Mouse (Mus musculus) heart, embryonic 13.5 days (tissue): ENCODE data around the gene BC003965. TPM values are rescaled to one million over a fixed set of nuclear protein-coding genes. Genes with fewer than 3 reads are reported as not detected.
"Not testable (repeated sequence)": the region's sequence is repeated elsewhere in the genome, so short reads cannot be mapped to it uniquely, and the experiment has no call there.

Experiments
- ATAC-seq: fragments of 200-750 bp; cut with Nextera tagmentation; 2 replicates; pipeline ENCODE4 v1.8.0; 2017; ENCODE audit warnings: moderate TSS enrichment; ENCODE audit not compliant: insufficient number of reproducible peaks, low FRiP score, low TSS enrichment; ENCODE audit errors: extremely low read depth
- H3K27ac ChIP-seq: fragments of 300-500 bp; sonication (generic); replicated peaks from 2 replicates; pipeline ENCODE4 v1.5.1; 2015; ENCODE audit warnings: moderate library complexity, mild to moderate bottlenecking, inconsistent platforms
- H3K27me3 ChIP-seq: fragments of 300-500 bp; sonication (generic); replicated peaks from 2 replicates; pipeline ENCODE4 v1.6.1; 2015; ENCODE audit warnings: mild to moderate bottlenecking, inconsistent platforms
- H3K36me3 ChIP-seq: fragments of 300-500 bp; sonication (generic); 2 replicates; pipeline ENCODE4 v1.6.1; 2015; ENCODE audit warnings: mild to moderate bottlenecking, inconsistent platforms
- H3K4me1 ChIP-seq: fragments of 300-500 bp; sonication (generic); 2 replicates; pipeline ENCODE4 v1.6.1; 2015; ENCODE audit warnings: inconsistent platforms
- H3K4me2 ChIP-seq: fragments of 300-500 bp; sonication (generic); 2 replicates; pipeline ENCODE4 v1.6.1; 2015; ENCODE audit warnings: inconsistent platforms, mild to moderate bottlenecking, moderate library complexity
- H3K4me3 ChIP-seq: fragments of 300-500 bp; sonication (generic); 2 replicates; pipeline ENCODE4 v1.5.1; 2015; ENCODE audit warnings: moderate library complexity, mild to moderate bottlenecking, inconsistent platforms
- H3K9ac ChIP-seq: fragments of 300-500 bp; sonication (generic); 2 replicates; pipeline ENCODE4 v1.6.1; 2015; ENCODE audit warnings: inconsistent platforms, mild to moderate bottlenecking, moderate library complexity
- H3K9me3 ChIP-seq: fragments of 300-500 bp; sonication (generic); 2 replicates; pipeline ENCODE4 v1.6.1; 2016; ENCODE audit warnings: inconsistent platforms
- WGBS: fragments of 180-500 bp; shearing (Covaris S2); methylation state at CpG from one replicate; pipeline ENCODE4 v1.1.7; 2015; ENCODE audit warnings: mixed read lengths; 5-methylcytosine and 5-hydroxymethylcytosine counted together
- polyA plus RNA-seq: library from polyadenylated mRNA; unstranded; fragments of >200 nt; fragmentation: Nextera tagmentation; extraction: Ambion mirVana; gene quantifications from 2 replicates; pipeline ENCODE4 v1.2.1, GENCODE M21; 2015

The BC003965 gene
- polyA plus RNA-seq, 1 experiment from 2014 or later = 22.0 TPM

GRCm38 (mm10) chr17:25231621-25232020 is 47.3 kb downstream of the BC003965 start:
- H3K27me3 ChIP-seq, H3K9me3 ChIP-seq, H3K9ac ChIP-seq, H3K4me2 ChIP-seq, ATAC-seq, H3K27ac ChIP-seq, H3K4me1 ChIP-seq, H3K4me3 ChIP-seq: not testable (repeated sequence)
- WGBS = 91% methylated on average over 4 of the region's 11 CpGs
- peaks cover 62% of the 10 kb centered on the region for H3K36me3 ChIP-seq

- Histone ChIP-seq H3K4me1 (peaks cover 9% of the 10 kb centered on the region), H3K36me3 (peaks cover 29% of the 10 kb centered on the region), H3K27me3 (no peaks in the 10 kb centered on the region), H3K9me3 (no peaks in the 10 kb centered on the region), H3K9ac (no peak overlapping the region), H3K4me2 (no peak overlapping the region), H3K4me3 (no peak overlapping the region), H3K27ac (no peak overlapping the region)
- WGBS = 82% methylated on average over 9 of the region's 9 CpGs
- no peak for ATAC-seq
These were observed 51.3 kb downstream of the BC003965 start for GRCm38 (mm10) chr17:25235635-25236034.

Other genes starting within 250 kb of the BC003965 start
- 24.1 and 25.2 TPM in 2 replicates for gene Mapk8ip3, start 247.6 kb upstream of the BC003965 start, polyA plus RNA-seq
- 122 and 123 TPM in 2 replicates for gene Jpt2, start 223.9 kb upstream of the BC003965 start, polyA plus RNA-seq
- gene Cramp1l, start 168.8 kb upstream of the BC003965 start, polyA plus RNA-seq = 4.0 and 4.4 TPM in 2 replicates
- gene Ift140, start 168.5 kb upstream of the BC003965 start, polyA plus RNA-seq = 11.7 and 13.4 TPM in 2 replicates
- gene Tmem204, start 101.0 kb upstream of the BC003965 start, polyA plus RNA-seq = 18.0 and 19.4 TPM in 2 replicates
- 25.1 and 29.0 TPM in 2 replicates for gene Telo2, start 68.6 kb upstream of the BC003965 start, polyA plus RNA-seq
- gene Ptx4, start 63.8 kb upstream of the BC003965 start, polyA plus RNA-seq = 0.11 and 0.15 TPM in 2 replicates
- 15.7 and 17.9 TPM in 2 replicates for gene Clcn7, start 51.2 kb upstream of the BC003965 start, polyA plus RNA-seq
- not detected in 2 replicates for gene Ccdc154, start 22.1 kb upstream of the BC003965 start, polyA plus RNA-seq
- gene Gm38655, start 9.1 kb upstream of the BC003965 start, polyA plus RNA-seq = 0.27 and 0.28 TPM in 2 replicates
- 4.3 and 4.5 TPM in 2 replicates for gene Unkl, start 3.8 kb downstream of the BC003965 start, polyA plus RNA-seq
- gene Gnptg, start 55.6 kb downstream of the BC003965 start, polyA plus RNA-seq = 27.9 and 28.2 TPM in 2 replicates
- 27.4 and 31.7 TPM in 2 replicates for gene Tsr3, start 55.6 kb downstream of the BC003965 start, polyA plus RNA-seq
- gene Baiap3, start 71.8 kb downstream of the BC003965 start, polyA plus RNA-seq = 0.57 and 0.69 TPM in 2 replicates
- gene Ube2i, start 90.1 kb downstream of the BC003965 start, polyA plus RNA-seq = 372 and 379 TPM in 2 replicates
- 0.16 TPM in 1 of 2 replicates, not detected in the other for gene Prss34, start 113.8 kb downstream of the BC003965 start, polyA plus RNA-seq
- gene Prss28, start 124.1 kb downstream of the BC003965 start, polyA plus RNA-seq = not detected in 2 replicates
- gene Prss29, start 134.1 kb downstream of the BC003965 start, polyA plus RNA-seq = not detected in 2 replicates
- gene Tpsab1, start 161.0 kb downstream of the BC003965 start, polyA plus RNA-seq = not detected in 2 replicates
- not detected in 2 replicates for gene Tpsb2, start 181.8 kb downstream of the BC003965 start, polyA plus RNA-seq
- gene Tpsg1, start 184.7 kb downstream of the BC003965 start, polyA plus RNA-seq = 0.78 TPM in 1 of 2 replicates, not detected in the other
- gene Cacna1h, start 249.2 kb downstream of the BC003965 start, polyA plus RNA-seq = 6.5 and 8.1 TPM in 2 replicates